Mouse (Mus musculus) thymus, postnatal 4 days (tissue): ENCODE data around the gene Carhsp1.

ENCODE experiments used
- DNase-seq: peaks from one replicate; pipeline ENCODE4 v3.0.0; 2021

Carhsp1 gene

DNA sequence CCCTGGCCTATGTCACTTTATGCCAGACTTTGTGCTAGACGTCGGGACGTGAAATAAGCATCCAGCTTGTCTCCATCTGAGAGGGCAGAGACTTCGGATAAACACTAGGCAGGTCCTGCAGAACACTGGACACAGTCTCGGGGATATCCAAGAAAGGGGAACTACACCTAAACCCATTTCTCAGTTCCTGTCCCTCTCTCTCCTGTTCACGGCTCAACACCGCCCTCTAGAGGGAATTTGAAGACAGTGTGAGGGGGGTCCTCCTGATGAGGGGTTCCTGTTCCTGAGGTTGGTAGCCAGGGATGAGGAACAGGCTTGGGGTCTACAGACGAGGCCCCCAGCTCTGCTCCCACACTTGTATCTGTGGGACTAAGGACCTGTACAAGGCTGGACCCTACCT lies 2.2 kb upstream of the Carhsp1 start:
- peak; percentile 75 for DNase-seq

DNA sequence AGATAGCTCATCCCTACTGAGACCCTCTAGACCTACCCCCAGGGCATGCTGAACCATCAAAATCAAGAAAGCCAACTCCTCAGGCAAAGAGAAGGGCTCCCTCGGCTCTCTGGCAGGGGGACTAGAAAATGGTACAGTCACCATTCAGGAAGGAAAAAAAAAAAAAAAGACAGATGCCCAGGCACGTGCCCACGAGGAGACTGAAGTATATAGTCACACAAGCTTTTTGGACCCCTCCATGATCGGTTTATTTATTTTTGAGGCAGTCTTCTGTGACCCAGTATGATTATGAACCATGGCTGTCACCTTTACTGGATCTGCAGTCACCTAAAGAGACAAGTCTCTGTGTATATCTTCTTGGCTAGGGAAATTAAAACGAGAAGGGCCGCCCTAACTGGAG lies 1.4 kb upstream of the Carhsp1 start:
- DNase-seq = no peak

DNA sequence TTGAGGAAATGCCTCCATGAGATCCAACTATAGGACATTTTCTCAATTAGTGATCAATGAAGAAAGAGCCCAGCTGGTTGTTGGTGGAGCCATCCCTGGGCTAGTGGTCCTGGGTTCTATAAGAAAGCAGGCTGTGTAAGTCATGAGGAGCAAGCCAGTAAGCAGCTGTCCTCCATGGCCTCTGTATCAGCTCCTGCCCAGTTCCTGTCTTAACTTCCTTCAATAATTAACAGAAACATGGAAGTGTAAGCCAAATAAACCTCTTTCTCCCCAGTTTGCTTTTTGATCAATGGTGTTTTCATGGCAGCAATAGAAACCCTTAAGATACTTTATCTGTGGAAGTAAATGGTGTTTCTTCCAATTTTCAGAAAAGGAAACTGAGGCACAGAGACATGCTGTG lies 856 bp upstream of the Carhsp1 start:
- no peak for DNase-seq

DNA sequence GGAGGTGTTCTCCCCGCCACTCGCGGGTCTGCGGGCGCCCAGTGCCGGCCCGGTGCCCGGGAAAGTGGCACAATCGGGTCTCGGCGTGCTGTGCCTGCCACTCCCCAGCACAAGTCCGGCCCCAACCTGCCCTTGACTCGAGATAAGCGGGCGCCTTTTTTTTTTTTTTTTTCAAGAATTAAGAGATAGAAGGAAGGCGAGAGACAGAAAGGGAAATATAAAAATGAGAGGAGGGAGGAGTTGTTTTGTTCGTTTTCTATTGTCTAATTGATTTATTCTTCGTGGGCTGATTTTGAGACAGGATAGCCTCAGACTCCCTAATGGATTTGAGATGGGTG lies 364 bp upstream of the Carhsp1 start:
- DNase-seq = no peak

DNA sequence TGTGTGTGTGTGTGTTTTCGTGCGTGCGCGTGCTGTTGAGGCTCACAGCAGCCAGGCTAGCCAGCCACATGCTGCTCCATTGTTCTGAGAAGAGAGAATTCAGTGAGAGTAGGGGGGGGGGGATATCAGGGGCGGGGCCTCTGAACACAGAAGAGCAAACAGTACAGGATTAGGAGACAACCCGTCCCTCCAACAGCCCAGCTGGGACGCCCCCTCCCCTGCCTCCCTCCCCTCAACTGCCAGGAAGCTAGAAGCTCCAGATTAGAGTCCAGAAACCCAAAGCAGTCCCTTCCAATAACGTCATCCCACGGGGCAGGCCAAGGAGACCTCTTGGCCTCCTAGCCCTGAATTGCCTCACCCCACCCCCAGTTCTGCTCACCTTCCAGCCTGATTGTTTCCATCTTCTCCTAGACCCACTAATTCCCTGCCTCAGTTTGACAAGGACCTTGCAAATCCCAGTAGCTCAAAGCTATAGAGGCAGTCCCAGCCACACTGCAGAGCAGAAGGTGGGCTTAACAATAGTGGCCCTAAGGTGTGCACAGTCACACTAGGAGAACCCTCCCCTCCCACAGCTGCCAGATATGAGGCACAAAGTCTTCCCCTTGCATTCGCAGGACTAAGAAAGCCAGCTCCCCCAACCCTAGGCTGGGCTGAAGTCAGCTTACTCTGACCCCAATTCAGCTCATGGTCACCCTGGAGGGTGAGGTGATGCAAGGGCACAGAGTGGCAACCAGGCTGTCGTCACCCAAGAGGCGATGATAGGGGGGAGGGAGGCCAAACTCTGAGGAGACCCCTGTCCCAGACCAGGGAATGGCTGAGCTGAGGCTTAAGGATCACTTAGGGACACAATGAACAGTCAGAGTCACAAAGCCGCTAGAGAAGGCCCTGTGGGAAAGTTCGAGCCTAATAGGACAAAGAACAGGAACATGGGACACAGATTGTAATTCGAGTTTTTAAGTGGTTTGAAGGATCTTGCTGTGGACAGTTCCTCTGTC lies 1.6 kb downstream of the Carhsp1 start:
- DNase-seq = no peak

DNA sequence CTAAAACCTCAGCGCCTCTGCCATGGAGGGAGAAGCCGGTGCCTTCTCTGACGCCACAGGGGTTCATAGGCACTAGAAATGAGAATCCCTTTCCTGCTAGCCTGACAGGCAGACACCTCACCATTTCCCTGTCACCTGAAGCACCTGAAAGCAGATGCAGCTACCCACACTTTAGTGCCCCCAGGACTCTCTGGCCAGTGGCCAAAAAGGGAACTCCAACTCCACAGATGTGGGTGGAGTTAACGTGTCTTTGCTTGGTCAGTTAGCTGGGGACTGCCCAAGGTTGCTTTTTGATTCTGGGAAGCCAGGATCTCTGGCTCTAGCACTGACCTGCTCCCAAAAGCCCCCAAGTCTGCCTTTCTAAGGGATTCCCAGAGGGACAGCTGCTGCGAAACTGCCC lies 2.5 kb downstream of the Carhsp1 start:
- no peak for DNase-seq

DNA sequence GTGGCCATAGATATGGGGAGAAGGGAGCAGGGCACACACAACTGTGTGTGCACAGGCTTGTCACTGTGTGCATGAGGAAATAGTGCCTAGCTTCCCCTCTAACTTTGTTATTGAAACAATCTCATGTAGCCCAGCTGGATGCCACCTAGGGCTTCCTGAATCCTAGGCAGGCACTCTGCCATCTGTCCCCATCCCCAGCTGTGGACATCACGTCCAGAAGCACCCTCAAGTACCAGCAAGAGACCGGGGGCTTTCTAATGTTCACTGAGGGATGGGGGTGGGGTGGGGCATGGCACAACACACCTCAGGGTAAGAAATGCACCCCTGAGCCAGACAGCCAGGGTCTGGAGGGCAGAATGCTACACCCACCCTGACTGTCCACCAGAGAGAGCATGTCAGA lies 3.6 kb downstream of the Carhsp1 start:
- no peak for DNase-seq

- no peak for DNase-seq
Measured at GRCm38 (mm10) chr16:8667814-8668213, 4.1 kb downstream of the Carhsp1 start.

GRCm38 (mm10) chr16:8667261-8667660 lies 4.7 kb downstream of the Carhsp1 start:
- DNase-seq = no peak

DNA sequence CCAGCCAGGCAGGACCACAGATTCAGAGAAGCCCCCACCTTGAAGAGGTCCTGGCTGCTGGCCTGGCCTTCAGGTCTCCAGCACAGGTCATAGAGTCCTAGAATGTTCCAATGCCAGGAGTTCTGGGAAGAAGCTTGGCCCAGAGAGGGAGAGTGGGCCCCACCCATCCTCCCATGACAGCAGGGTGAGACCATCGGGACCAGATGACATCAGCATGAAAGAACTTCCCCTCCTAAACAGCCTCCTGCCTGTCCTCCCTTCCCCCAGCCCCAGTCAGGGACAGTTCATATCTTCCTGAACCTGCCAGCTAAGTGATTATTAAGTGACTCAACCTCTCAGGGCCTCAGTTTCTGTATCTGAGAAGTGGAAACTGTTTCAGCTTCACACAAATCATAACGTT lies 5.5 kb downstream of the Carhsp1 start:
- DNase-seq = no peak

GRCm38 (mm10) chr16:8665367-8665766 lies 6.6 kb downstream of the Carhsp1 start:
- no peak for DNase-seq

GRCm38 (mm10) chr16:8663606-8664539 lies 8.1 kb downstream of the Carhsp1 start:
- no peak for DNase-seq

- DNase-seq = no peak
Measured at GRCm38 (mm10) chr16:8663022-8663421, 8.9 kb downstream of the Carhsp1 start.

GRCm38 (mm10) chr16:8658764-8659163 lies 13.2 kb downstream of the Carhsp1 start:
- no peak for DNase-seq

GRCm38 (mm10) chr16:8658349-8658748 lies 13.6 kb downstream of the Carhsp1 start:
- DNase-seq = no peak

DNA sequence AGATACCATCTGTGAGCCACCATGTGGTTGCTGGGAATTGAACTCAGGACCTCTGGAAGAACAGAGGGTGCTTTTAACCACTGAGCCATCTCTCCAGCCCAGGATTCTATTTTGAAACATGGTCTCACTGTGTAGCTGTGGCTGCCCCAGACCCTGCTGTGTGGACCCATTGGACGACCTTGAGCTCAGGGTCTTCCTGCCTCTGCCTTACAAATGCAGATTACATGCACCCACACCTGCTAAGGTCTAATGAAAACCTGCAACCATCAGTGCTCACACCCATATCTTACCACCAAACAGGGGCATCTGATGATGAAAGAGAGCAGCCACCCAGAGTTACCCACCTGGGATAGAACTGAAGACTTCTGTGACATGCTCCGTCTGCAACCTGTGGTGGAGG lies 15.7 kb downstream of the Carhsp1 start:
- DNase-seq = no peak

GRCm38 (mm10) chr16:8655599-8655998 lies 16.4 kb downstream of the Carhsp1 start:
- no peak for DNase-seq

- no peak for DNase-seq
Measured at GRCm38 (mm10) chr16:8655108-8655507, 16.8 kb downstream of the Carhsp1 start.

GRCm38 (mm10) chr16:8650007-8650406 lies 21.9 kb downstream of the Carhsp1 start:
- no peak for DNase-seq

DNA sequence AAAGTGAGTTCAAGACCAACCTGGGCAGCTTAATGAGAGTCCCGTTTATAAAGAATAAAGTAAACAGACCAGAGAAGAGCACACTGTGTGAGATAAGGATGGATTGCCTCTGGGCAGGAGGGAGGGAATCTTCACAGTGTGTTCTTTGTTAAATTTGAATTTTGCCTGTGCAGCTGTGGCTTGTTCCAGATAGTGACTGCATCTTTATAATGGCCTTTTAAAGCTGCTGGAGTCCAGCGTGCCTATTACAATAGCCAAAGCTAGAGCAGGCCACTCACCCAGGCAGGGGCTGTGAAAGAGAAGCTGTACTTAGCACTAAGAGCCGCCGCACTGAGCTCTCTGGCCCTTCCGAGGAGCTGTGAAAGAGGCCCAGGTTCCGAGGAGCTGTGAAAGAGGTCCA lies 26.4 kb downstream of the Carhsp1 start:
- DNase-seq = no peak

GRCm38 (mm10) chr16:8643855-8644254 lies 28.1 kb downstream of the Carhsp1 start:
- peak; percentile 62 for DNase-seq

- DNase-seq = no peak
Measured at GRCm38 (mm10) chr16:8639466-8640191, 32.3 kb downstream of the Carhsp1 start.

DNA sequence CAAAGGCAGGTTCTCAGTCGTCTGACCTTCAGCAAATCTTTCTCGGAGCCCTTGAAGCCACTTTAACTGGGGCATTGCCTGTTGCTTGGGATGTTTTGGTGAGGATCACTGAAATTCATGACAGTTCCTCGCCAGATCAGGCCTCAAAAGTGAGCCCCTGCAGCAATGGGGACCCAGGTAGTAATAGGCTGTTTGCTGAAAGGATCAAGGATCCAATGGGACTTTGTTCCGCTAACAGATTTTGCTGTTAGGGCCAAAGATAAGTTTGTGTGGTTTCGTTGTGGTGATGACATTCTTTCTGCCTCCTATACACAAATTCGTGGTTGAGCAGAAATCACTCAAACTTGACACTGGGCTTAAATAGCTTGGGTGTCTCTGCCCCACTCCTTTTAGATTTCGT lies 33.8 kb downstream of the Carhsp1 start:
- no peak for DNase-seq
